Mouse (Mus musculus) lung, embryonic 14.5 days (tissue): Measurements from ENCODE around the gene Nrap. TPM values are rescaled to one million over a fixed set of nuclear protein-coding genes. Genes with fewer than 3 reads are reported as not detected.
"Not testable (repeated sequence)": the region's sequence is repeated elsewhere in the genome, so short reads cannot be mapped to it uniquely, and the experiment has no call there.

Source experiments
- ATAC-seq: fragments of 200-750 bp; cut with Nextera tagmentation; 2 replicates; pipeline ENCODE4 v1.8.0; 2017; ENCODE audit warnings: mild to moderate bottlenecking, moderate TSS enrichment, moderate library complexity; ENCODE audit not compliant: insufficient read depth
- DNase-seq: peaks from one replicate; pipeline ENCODE4 v3.0.0-alpha.2; 2015
- H3K27ac ChIP-seq: fragments of 300-500 bp; sonication (generic); 2 replicates; pipeline ENCODE4 v1.5.1; 2014; ENCODE audit warnings: low read depth, mild to moderate bottlenecking, moderate library complexity
- H3K27me3 ChIP-seq: fragments of 300-500 bp; sonication (generic); 2 replicates; pipeline ENCODE4 v1.6.1; 2014; ENCODE audit warnings: low read length, control low read depth; ENCODE audit not compliant: insufficient read depth
- H3K36me3 ChIP-seq: fragments of 300-500 bp; sonication (generic); 2 replicates; pipeline ENCODE4 v1.6.1; 2014; ENCODE audit warnings: control low read depth; ENCODE audit not compliant: insufficient read depth
- H3K4me1 ChIP-seq: fragments of 300-500 bp; sonication (generic); 2 replicates; pipeline ENCODE4 v1.6.1; 2014; ENCODE audit warnings: antibody characterized with exemption, control low read depth; ENCODE audit not compliant: insufficient read depth
- H3K4me2 ChIP-seq: fragments of 300-500 bp; sonication (generic); 2 replicates; pipeline ENCODE4 v1.6.1; 2014; ENCODE audit warnings: mild to moderate bottlenecking
- H3K4me3 ChIP-seq: fragments of 300-500 bp; sonication (generic); 2 replicates; pipeline ENCODE4 v1.5.1; 2014; ENCODE audit warnings: low read depth, low read length
- H3K9ac ChIP-seq: fragments of 300-500 bp; sonication (generic); 2 replicates; pipeline ENCODE4 v1.6.1; 2014
- H3K9me3 ChIP-seq: fragments of 300-500 bp; sonication (generic); 2 replicates; pipeline ENCODE4 v1.6.1; 2016; ENCODE audit warnings: low read depth, low read length, control low read depth
- CTCF ChIP-seq: IDR thresholded peaks from 2 replicates; pipeline ENCODE4 v1.5.1; 2016; ENCODE audit warnings: antibody characterized with exemption, low read depth
- WGBS: fragments of 180-500 bp; shearing (Covaris S2); extraction: QIAGEN DNeasy Blood & Tissue Kit; methylation state at CpG from one replicate; pipeline ENCODE4 v1.1.7; 2014; 5-methylcytosine and 5-hydroxymethylcytosine counted together
- polyA plus RNA-seq: library from polyadenylated mRNA; unstranded; fragments of >200 nt; fragmentation: Nextera tagmentation; extraction: Ambion mirVana; gene quantifications from 2 replicates; pipeline ENCODE4 v1.2.1, GENCODE M21; 2014

The Nrap gene
- polyA plus RNA-seq, 1 experiment from 2014 or later: 0.18 TPM

- H3K4me2 ChIP-seq: no peak overlapping the region
- H3K4me3 ChIP-seq: no peak overlapping the region
- H3K4me1 ChIP-seq: peaks cover 11% of the 10 kb centered on the region; the same call in 1 of the 2 replicates
- no peaks in the 10 kb centered on the region for H3K27me3 ChIP-seq
- TF ChIP-seq CTCF: no peak
- H3K27ac ChIP-seq: peak overlapping the region; percentile 46; the same call in 1 of the 2 replicates
- no peaks in the 10 kb centered on the region for H3K36me3 ChIP-seq
- DNase-seq (peak; percentile 81), ATAC-seq (no peak)
- no peak overlapping the region for H3K9ac ChIP-seq
- no peaks in the 10 kb centered on the region for H3K9me3 ChIP-seq
- 41% methylated on average over 11 of the region's 11 CpGs for WGBS
Measured at GRCm38 (mm10) chr19:56366168-56366567, 23.7 kb downstream of the Nrap start.

GRCm38 (mm10) chr19:56364563-56364962, 25.3 kb downstream of the Nrap start:
- Histone ChIP-seq H3K9ac (no peak overlapping the region), H3K27ac (no peak overlapping the region), H3K36me3 (no peaks in the 10 kb centered on the region), H3K27me3 (no peaks in the 10 kb centered on the region), H3K4me3 (no peak overlapping the region), H3K4me2 (peak overlapping the region; percentile 16; the same call in 1 of the 2 replicates), H3K4me1 (peaks cover 11% of the 10 kb centered on the region; the same call in 1 of the 2 replicates), H3K9me3 (no peaks in the 10 kb centered on the region)
- TF ChIP-seq CTCF: no peak
- ATAC-seq (peak; percentile 42; the same call in 1 of the 2 replicates), DNase-seq (peak; percentile 71)
- 40% methylated on average over 8 of the region's 8 CpGs for WGBS

- Histone ChIP-seq H3K4me1 (peaks cover 11% of the 10 kb centered on the region; the same call in 1 of the 2 replicates), H3K9me3 (no peaks in the 10 kb centered on the region), H3K4me3 (no peak overlapping the region), H3K36me3 (no peaks in the 10 kb centered on the region), H3K27ac (no peak overlapping the region), H3K9ac (no peak overlapping the region), H3K27me3 (no peaks in the 10 kb centered on the region), H3K4me2 (peak overlapping the region; percentile 16; the same call in 1 of the 2 replicates)
- TF ChIP-seq CTCF: peak; percentile 22; the same call in 1 of the 2 replicates
- 32% methylated on average over 15 of the region's 15 CpGs for WGBS
- DNase-seq (peak; percentile 87), ATAC-seq (peak; percentile 57; the same call in 1 of the 2 replicates)
Measured at GRCm38 (mm10) chr19:56363721-56364460, 25.9 kb downstream of the Nrap start.

- WGBS: 67% methylated on average over 2 of the region's 2 CpGs
- Histone ChIP-seq H3K9ac (no peak overlapping the region), H3K4me2 (no peak overlapping the region), H3K9me3 (no peaks in the 10 kb centered on the region), H3K27ac (no peak overlapping the region), H3K4me3 (no peak overlapping the region), H3K4me1 (0 out of 2 replicates have a peak, but pooled peaks cover 4% of the 10 kb centered on the region), H3K27me3 (no peaks in the 10 kb centered on the region), H3K36me3 (no peaks in the 10 kb centered on the region)
- DNase-seq: no peak
- TF ChIP-seq CTCF: no peak
- ATAC-seq: no peak
Measured at GRCm38 (mm10) chr19:56358890-56359289, 30.9 kb downstream of the Nrap start.

GRCm38 (mm10) chr19:56357374-56357708, 32.5 kb downstream of the Nrap start:
- not testable (repeated sequence) for H3K27ac ChIP-seq, H3K27me3 ChIP-seq, DNase-seq, H3K9me3 ChIP-seq, H3K4me1 ChIP-seq, ATAC-seq, H3K4me2 ChIP-seq, H3K36me3 ChIP-seq, H3K4me3 ChIP-seq, H3K9ac ChIP-seq
- 42% methylated on average over 2 of the region's 2 CpGs for WGBS

- no peaks in the 10 kb centered on the region for H3K9me3 ChIP-seq
Measured at GRCm38 (mm10) chr19:56356480-56357373, 33.1 kb downstream of the Nrap start.

GRCm38 (mm10) chr19:56355201-56355600, 34.6 kb downstream of the Nrap start:
- H3K27me3 ChIP-seq: no peaks in the 10 kb centered on the region
- no peaks in the 10 kb centered on the region for H3K4me1 ChIP-seq
- TF ChIP-seq CTCF: no peak
- H3K36me3 ChIP-seq: no peaks in the 10 kb centered on the region
- H3K4me2 ChIP-seq: no peak overlapping the region
- H3K4me3 ChIP-seq: no peak overlapping the region
- no peaks in the 10 kb centered on the region for H3K9me3 ChIP-seq
- WGBS: 77% methylated on average over 12 of the region's 12 CpGs
- ATAC-seq (no peak), DNase-seq (no peak)
- no peak overlapping the region for H3K27ac ChIP-seq
- H3K9ac ChIP-seq: no peak overlapping the region

More at GRCm38 (mm10) chr19:56356480-56357373, 33.1 kb downstream of the Nrap start:
- DNase-seq (peak; percentile 87), ATAC-seq (peak; percentile 44; the same call in 1 of the 2 replicates)
- Histone ChIP-seq H3K27me3 (no peaks in the 10 kb centered on the region), H3K4me1 (no peaks in the 10 kb centered on the region), H3K9ac (no peak overlapping the region), H3K27ac (no peak overlapping the region), H3K36me3 (no peaks in the 10 kb centered on the region), H3K4me2 (peak overlapping the region; percentile 19; the same call in 1 of the 2 replicates), H3K4me3 (no peak overlapping the region)
- peak; percentile 84 for TF ChIP-seq CTCF
- WGBS: 27% methylated on average over 17 of the region's 17 CpGs
